Mouse (Mus musculus): ENCODE data around the gene Gm21454. TPM values are rescaled to one million over a fixed set of nuclear protein-coding genes. Genes with fewer than 3 reads are reported as not detected.
"Not testable (repeated sequence)": the region's sequence is repeated elsewhere in the genome, so short reads cannot be mapped to it uniquely, and the experiment has no call there.

Gene Gm21454
- polyA plus RNA-seq (2014; fragmentation: Nextera tagmentation; extraction: Ambion mirVana) = not detected in 2 replicates

DNA sequence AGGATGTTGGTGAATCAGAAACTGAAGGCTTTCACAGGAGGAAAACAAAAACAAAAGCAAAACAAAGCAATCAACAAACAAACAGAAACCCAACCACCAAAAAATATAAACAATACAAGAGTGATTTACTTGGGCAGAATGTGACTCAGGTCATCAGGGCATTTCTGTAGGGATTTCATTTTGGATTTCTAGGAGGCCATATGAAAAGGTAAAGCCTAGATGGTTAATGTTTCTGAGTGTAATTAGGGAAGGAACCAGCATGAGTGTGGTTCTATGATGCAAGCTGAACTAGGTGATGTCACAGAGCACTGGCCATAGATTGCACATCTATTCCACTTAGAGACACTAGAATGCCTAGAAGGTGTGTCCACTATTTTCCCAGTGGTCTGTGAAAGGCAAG, at the start of gene Gm21454, which contains the start of gene Gm21440:
Gene Gm21454, plus strand, starts transcription at position 352 of the 400 bp plus-strand sequence.
Gene Gm21440, plus strand, starts transcription at position 301 of the 400 bp plus-strand sequence.
- H3K9me3 ChIP-seq (ENCODE audit: control insufficient read depth, low read length); H3K4me2 ChIP-seq (replicated peaks; ENCODE audit: low read depth, low read length); ATAC-seq (ENCODE audit: low FRiP score, low TSS enrichment); H3K36me3 ChIP-seq (ENCODE audit: control insufficient read depth, insufficient read depth, low read length); H3K27me3 ChIP-seq (ENCODE audit: control insufficient read depth, insufficient read depth, low read length); H3K4me1 ChIP-seq (ENCODE audit: control insufficient read depth, insufficient read depth, low read length); H3K9ac ChIP-seq (ENCODE audit: low read depth, low read length); H3K27ac ChIP-seq (ENCODE audit: low read depth, low read length); H3K4me3 ChIP-seq (ENCODE audit: low read length): not testable (repeated sequence)

DNA sequence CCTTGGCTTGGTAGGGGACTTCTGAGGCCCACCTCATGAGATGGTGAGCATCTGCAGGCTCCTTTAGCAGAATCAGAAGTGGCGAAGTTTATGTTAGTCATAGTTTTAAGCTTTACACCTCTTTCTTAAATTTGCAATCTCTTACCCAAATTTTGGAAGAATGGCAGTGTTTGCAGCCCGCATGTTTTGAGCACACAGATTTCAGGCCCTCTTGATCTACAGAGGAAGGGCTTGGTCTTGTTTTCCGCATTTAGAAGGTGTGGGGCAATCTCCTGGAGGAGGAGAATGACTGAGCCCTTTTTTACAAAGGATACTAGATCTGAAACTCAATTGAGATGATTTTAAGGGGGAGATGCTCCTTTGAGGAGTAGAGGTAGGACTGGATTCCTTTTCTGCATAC, 28.4 kb upstream of the Gm21454 start, which contains the start of gene Gm21828:
Gene Gm21828, minus strand, starts transcription at position 101 of the 400 bp plus-strand sequence.
- not testable (repeated sequence) for H3K9me3 ChIP-seq (ENCODE audit: control insufficient read depth, low read length); H3K27me3 ChIP-seq (ENCODE audit: control insufficient read depth, insufficient read depth, low read length); H3K4me1 ChIP-seq (ENCODE audit: control insufficient read depth, insufficient read depth, low read length); H3K4me2 ChIP-seq (replicated peaks; ENCODE audit: low read depth, low read length); H3K4me3 ChIP-seq (ENCODE audit: low read length); H3K36me3 ChIP-seq (ENCODE audit: control insufficient read depth, insufficient read depth, low read length); H3K27ac ChIP-seq (ENCODE audit: low read depth, low read length); ATAC-seq (ENCODE audit: low FRiP score, low TSS enrichment); H3K9ac ChIP-seq (ENCODE audit: low read depth, low read length)
- WGBS = no CpG with 5 or more reads among the region's 3 CpGs

DNA sequence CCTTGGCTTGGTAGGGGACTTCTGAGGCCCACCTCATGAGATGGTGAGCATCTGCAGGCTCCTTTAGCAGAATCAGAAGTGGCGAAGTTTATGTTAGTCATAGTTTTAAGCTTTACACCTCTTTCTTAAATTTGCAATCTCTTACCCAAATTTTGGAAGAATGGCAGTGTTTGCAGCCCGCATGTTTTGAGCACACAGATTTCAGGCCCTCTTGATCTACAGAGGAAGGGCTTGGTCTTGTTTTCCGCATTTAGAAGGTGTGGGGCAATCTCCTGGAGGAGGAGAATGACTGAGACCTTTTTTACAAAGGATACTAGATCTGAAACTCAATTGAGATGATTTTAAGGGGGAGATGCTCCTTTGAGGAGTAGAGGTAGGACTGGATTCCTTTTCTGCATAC, 96.7 kb downstream of the Gm21454 start, which contains the start of gene Gm21725:
Gene Gm21725, minus strand, starts transcription at position 101 of the 400 bp plus-strand sequence.
- H3K36me3 ChIP-seq (ENCODE audit: control insufficient read depth, insufficient read depth, low read length); H3K9me3 ChIP-seq (ENCODE audit: control insufficient read depth, low read length); H3K4me1 ChIP-seq (ENCODE audit: control insufficient read depth, insufficient read depth, low read length); H3K4me2 ChIP-seq (replicated peaks; ENCODE audit: low read depth, low read length); H3K27ac ChIP-seq (ENCODE audit: low read depth, low read length); H3K9ac ChIP-seq (ENCODE audit: low read depth, low read length); ATAC-seq (ENCODE audit: low FRiP score, low TSS enrichment); H3K27me3 ChIP-seq (ENCODE audit: control insufficient read depth, insufficient read depth, low read length); H3K4me3 ChIP-seq (ENCODE audit: low read length): not testable (repeated sequence)
- WGBS = no CpG with 5 or more reads among the region's 3 CpGs

Other genes with a start within 250 kb of the Gm21454 start
- not detected in 2 replicates for gene Gm20807, start 209.6 kb upstream of the Gm21454 start, polyA plus RNA-seq (2014; fragmentation: Nextera tagmentation; extraction: Ambion mirVana)
- gene Gm21891, start 119.0 kb upstream of the Gm21454 start, polyA plus RNA-seq (2014; fragmentation: Nextera tagmentation; extraction: Ambion mirVana) = not detected in 2 replicates
- gene Gm21425, start 90.5 kb upstream of the Gm21454 start, polyA plus RNA-seq (2014; fragmentation: Nextera tagmentation; extraction: Ambion mirVana) = not detected in 2 replicates
- gene Gm21828, start 28.5 kb upstream of the Gm21454 start, polyA plus RNA-seq (2014; fragmentation: Nextera tagmentation; extraction: Ambion mirVana) = not detected in 2 replicates
- not detected in 2 replicates for gene Gm21440, start 51 bp upstream of the Gm21454 start, polyA plus RNA-seq (2014; fragmentation: Nextera tagmentation; extraction: Ambion mirVana)
- not detected in 2 replicates for gene Gm21725, start 96.6 kb downstream of the Gm21454 start, polyA plus RNA-seq (2014; fragmentation: Nextera tagmentation; extraction: Ambion mirVana)
- gene Gm21866, start 213.1 kb downstream of the Gm21454 start, polyA plus RNA-seq (2014; fragmentation: Nextera tagmentation; extraction: Ambion mirVana) = not detected in 2 replicates
- gene Gm20773, start 241.6 kb downstream of the Gm21454 start, polyA plus RNA-seq (2014; fragmentation: Nextera tagmentation; extraction: Ambion mirVana) = not detected in 2 replicates

Data from kidney, embryonic 14.5 days (tissue).